Mouse (Mus musculus): Measurements from ENCODE around the gene Ntn1. TPM values are rescaled to one million over a fixed set of nuclear protein-coding genes. Genes with fewer than 3 reads are reported as not detected.

Ntn1 gene
- total RNA-seq, 2 experiments from 2014 or later: not detected

DNA sequence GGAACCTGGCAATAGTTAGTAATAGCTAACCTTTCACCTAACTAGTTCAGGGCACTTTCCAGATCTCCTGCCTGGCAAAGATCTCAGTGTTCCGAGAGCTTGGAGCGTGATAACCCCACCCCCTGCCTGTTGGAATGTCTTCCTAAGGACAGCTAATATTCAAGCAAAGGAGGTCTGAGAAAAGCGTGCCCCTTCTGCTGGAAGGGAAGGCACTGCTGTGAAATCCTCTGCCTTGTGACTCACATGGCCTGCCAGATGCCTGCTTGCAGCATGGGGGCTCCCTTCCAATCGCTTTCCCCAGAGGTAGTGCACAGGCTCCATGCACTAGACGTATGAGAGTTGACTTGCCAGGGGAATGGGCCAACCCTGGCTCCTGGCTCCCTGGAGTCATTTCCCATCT, 113.3 kb downstream of the Ntn1 start:
- ATAC-seq (replicated peaks; ENCODE audit: low FRiP score, low TSS enrichment, poor library complexity, severe bottlenecking): no peak

DNA sequence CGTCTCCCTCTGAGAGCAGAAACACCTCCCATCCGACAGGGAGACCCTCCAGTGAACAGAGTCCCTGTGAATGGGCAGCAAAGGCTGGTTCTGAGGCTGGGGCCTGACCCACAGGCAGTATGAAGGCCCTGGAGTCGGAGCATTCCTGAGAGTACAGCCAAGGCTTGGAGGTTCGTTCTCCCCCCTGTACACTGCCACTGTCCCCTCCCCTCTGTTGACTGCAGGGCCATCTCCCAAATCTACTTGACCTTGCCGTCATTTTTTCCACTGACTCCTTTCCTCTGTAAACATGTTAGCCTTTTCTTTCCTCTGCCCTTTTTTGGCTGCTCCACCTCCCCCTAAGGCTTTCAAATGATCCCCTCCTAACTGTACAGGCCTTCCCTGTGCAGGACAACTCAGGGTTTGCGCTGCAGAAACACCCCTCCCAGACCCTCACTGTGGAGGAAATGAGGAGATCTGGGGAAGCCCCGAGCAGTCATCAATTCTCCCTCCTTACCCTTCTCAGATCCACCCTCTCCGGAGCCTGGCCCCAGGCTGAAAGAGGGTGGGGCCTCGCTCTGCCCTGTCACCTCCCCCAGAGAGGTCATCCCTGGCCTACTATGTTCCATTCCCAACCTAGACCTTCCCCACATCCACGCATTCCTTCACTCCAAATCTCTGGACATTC, 114.3 kb downstream of the Ntn1 start:
- no peak for ATAC-seq (replicated peaks; ENCODE audit: low FRiP score, low TSS enrichment, poor library complexity, severe bottlenecking)

DNA sequence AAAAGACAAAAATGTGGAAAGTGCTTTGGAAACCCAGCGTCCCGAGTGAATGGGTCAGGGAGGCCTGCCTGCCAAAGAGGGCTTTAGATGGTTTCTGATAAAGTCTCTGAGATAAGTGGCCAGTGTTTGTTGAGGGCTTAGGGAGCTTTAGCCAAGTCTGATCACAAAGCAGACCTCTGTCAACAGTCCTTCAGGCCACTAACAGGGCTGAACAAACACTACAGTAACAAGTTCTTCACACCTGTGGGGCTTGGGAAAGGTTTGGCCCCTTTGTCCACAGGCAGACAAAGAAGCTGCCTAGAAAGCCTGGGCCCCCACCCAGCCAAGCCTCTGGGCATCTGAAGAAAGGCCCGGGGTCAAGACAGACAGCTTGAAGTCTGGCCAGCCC, 114.9 kb downstream of the Ntn1 start:
- no peak for ATAC-seq (replicated peaks; ENCODE audit: low FRiP score, low TSS enrichment, poor library complexity, severe bottlenecking)

DNA sequence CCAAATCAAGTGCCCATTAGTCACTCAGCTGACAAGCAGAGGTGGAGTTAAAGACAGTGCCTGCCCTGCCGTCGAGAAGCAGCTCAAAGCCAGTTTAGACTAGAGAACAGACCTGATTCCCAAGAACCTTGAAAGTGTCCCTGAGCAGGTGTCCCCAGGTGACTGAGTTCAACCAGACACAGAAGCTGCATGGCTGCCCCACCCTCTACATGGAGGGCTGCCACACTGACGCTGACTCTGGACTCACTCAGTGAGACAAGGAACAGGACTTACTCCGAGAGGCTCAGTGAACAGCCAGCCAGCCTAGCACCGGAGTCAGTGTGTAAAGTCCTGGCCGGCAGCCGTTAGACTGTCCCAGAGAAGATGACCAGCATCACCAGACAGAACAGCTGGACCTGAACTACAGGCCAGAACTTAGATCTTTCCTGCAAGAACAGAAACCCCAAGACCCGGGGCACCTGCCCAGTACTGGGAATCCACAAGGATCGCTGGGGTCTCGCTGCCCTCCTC, 120.6 kb downstream of the Ntn1 start:
- ATAC-seq (replicated peaks; ENCODE audit: low FRiP score, low TSS enrichment, poor library complexity, severe bottlenecking): no peak

DNA sequence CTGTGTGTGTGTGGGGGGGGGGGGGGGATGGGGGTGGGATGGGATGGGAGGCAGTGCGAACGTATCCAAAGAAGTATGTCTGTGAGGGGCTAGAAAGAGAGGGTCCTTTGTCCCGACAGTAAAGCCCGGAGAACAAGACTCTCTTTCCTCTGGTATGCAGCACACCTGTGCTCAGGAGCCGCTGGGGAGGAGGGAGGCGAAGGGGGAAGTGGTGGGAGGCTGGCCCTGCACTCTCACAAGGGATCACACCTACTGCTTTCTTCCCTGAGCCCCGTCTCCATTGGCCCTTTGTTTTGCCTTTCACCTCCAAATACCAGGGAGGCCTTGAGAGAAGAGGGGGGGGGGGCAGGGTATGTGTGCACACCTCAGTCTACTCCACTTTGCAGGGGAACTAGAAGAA, 123.7 kb downstream of the Ntn1 start:
- ATAC-seq (replicated peaks; ENCODE audit: low FRiP score, low TSS enrichment, poor library complexity, severe bottlenecking): no peak

DNA sequence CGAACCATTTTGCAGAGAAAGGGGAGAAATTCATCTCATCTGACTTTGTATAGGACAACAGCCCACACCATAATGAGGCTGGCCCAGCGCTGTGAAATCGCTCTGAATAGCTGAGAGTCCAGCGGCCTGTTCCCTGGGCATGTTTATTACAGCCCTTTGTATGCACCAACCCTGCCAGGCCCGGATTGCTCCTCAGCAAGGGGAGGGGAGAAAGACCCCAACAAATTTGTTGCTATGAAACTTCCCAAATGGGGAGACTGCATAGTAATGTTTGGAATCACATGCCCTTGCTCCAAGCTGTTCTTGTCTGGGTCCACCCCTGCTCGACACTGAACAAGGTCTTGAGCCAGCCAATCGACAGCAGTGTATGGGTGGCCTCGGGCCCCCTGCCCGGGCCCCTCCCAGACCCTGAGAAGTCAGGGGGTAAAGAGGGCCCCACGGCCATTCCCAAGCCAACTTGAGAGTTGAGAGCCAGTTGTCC, 126.3 kb downstream of the Ntn1 start:
- no peak for ATAC-seq (replicated peaks; ENCODE audit: low FRiP score, low TSS enrichment, poor library complexity, severe bottlenecking)

DNA sequence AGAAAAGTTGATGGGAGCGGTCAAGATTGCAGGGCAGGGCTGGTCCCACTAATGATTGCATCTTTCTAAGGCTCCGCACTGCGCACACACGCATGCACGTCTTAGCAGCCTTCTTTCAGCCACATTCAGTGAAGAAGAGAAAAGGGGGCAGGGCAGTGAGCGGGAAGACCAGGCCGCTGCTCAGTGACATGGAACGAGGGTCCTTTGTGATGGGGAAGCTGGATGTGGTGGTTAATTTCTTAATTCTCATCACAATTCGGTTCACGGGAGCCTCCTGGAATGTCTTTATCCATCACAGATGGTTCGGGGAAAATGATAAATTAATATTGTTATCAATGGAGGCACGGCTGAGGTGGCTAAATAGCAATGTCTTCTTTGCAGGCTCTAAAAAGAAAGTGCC, 126.8 kb downstream of the Ntn1 start:
- ATAC-seq (replicated peaks; ENCODE audit: low FRiP score, low TSS enrichment, poor library complexity, severe bottlenecking): no peak

DNA sequence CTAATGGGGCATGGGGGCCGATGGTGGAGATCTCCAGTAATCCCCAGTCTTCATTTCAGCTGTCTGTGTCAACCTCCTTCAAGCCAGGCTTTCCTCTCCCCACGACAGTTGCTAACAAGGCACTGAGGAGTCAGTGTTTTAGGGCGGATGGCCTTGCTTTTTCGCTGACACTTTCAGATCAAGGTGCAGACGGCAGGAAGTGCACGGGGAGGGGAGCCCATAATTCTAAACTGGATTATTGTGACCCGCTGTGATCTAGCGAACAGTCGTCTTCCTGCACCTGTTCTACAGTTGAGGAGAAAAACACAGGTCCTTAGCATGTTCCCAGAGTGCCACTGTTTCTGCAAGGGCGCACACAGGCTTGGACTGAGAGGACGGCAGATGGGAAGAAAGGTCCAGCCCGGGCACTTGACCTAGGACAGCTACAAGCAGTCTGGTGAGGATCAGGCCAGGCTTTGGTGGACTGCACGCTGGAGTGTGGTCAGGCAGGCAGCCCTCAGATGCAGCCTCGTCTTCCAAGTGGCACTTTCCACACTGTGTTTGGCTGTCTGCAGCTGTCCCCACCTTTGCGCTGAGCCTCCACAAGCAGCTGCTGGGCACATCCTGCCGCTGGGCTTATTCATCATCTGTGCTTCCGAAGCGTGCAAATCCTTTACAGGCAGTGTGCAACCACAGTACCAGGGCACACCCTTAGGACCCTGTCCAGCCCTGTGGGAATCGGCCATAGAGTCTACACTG, 129.7 kb downstream of the Ntn1 start:
- ATAC-seq (replicated peaks; ENCODE audit: low FRiP score, low TSS enrichment, poor library complexity, severe bottlenecking): no peak

DNA sequence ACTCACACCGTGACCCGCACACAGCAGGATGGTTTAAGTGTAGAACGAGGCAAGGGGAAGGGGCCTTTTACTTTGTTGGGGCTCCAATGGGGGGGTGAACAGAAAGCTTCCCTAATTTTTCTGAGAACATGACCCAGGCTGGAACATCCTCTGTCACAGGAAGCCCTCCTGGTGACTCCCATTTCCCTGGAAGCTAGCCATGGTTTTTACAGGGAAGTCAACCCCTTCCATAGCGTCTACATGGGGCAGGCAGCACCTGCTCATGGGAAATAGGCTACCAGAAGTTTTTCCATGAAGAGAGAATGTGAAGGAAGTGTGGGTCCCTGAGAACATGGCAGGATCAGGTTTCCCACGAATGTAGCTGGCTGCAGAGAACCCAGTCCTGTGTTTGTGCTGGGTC, 136.3 kb downstream of the Ntn1 start:
- no peak for ATAC-seq (replicated peaks; ENCODE audit: low FRiP score, low TSS enrichment, poor library complexity, severe bottlenecking)

DNA sequence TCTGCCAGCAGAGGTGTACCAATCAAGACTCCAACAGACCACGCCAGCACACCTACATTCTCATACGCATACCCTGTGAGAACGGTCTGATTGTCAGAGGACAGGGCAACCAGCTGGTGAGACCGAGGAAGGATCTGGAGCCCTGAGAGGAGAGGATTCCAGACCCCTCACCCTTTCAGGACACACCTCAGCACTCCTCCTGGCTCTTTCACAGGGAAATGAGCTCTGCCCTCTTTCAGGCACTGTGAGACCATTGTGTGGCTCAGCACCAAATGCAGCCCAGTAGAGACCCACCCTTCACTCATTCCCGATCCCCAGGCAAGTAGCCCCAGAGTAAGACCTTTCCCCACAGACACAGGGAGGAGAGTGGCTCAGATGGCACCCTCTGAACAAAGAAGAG, 137.5 kb downstream of the Ntn1 start:
- no peak for ATAC-seq (replicated peaks; ENCODE audit: low FRiP score, low TSS enrichment, poor library complexity, severe bottlenecking)

DNA sequence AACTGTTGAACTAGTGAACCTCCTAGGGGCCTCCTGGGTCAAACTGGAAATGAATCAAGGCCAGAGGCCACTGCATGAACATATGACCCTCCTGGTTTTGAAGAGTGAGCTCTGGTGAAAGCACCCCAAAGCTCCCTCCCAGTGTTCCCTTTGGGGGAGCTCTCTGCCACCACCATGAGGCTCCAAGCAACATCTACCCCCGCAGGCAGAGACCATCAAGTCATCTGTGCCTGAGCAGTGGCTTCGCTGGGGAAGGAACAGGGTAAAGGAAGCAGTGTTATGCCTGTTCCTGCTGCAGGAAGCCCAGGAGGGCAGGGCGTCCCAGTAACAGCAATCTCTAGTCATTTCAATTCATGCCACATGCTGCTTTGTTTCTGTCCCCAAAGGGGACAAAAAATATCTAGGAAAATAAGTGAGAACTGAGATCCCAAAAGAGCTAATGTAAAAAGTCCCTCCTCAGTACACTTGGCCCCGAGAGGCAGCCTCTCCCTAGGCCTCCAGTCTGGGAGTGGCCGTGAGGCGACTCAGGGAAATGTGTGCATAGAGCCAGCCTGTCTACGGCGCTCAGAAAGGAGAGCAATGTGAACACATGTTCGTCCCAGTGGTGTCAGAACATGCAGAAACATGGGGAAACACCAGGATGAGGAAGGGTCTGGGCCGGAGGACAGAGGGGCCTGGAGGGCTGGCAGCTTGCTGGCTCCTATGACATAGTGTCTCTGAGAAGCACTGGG, 139.3 kb downstream of the Ntn1 start:
- ATAC-seq (replicated peaks; ENCODE audit: low FRiP score, low TSS enrichment, poor library complexity, severe bottlenecking): no peak

DNA sequence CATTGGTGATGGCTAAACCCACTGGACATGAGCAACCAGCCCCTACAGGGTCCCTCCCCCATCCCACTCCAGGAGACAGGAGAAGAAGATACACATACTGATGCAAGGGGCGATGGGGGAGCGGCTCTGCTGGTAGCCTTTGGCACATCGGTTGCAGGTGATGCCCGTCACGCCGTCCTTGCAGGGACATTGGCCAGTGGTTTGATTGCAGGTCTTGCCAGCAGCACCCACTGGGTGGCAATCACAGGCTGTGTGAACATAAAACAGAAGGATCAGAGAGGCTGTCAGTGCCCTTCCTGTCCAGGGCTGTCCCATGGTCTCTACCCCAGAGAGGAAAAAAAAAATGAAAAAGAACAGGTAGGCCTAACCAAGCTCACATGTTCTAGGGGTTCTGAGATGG, 140.2 kb downstream of the Ntn1 start:
- ATAC-seq (replicated peaks; ENCODE audit: low FRiP score, low TSS enrichment, poor library complexity, severe bottlenecking): no peak

DNA sequence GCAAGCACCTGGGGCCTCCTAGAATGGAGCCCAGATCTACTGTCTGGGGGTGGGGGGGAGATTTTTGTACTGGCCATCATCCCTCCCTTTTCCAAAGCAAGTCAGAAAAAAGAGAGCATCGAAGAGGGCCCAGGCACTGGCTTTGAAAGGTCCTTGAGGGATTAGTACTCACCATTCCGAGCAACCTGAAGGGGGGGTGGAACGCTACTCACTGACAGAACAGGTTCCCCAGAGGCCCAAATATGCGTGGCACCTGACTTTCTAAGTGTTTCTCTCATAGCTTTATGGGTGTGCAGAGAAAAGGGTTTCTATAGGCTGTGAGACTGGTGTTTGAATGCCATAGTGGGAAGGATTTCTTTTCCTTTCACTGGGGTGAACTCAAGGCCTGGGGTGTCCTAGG, 142.1 kb downstream of the Ntn1 start:
- no peak for ATAC-seq (replicated peaks; ENCODE audit: low FRiP score, low TSS enrichment, poor library complexity, severe bottlenecking)

DNA sequence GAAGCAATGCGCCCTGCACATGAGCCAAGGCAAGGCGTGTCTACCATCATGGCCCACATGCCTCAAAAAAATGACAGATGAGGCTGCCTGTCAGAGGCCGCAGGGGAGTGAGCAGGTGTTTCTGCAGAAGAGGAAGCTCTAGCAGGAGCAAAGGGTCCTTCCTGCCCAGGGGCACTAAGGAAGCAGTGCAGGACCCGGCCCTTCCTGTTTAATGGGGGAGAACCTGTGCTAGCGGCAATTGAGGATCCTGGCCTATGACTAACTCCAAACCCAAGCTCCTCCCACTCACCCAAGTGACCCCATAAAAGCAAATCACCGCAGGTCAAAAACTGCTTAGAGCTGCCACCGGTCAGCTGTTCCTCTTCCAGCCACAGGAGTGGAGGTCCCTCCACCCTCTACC, 147.1 kb downstream of the Ntn1 start:
- no peak for ATAC-seq (replicated peaks; ENCODE audit: low FRiP score, low TSS enrichment, poor library complexity, severe bottlenecking)

DNA sequence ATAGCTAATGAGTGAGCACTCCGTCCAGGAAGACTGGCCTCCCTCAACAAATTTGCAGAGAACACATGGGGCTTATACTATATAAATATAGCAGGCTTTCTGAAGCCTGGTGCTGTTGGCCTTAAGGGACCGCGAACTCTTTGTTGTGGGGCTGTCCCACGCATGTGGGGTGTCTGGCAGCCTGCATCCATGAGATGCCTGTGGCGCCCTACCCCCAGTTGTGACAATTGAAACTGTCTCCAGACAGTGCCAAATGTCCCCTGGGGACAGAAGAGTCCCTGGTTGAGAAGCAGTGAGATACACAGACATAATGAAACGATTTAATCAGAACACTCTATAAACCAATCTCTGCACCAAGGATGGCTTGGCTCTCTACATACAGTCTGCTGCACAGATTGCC, 150.5 kb downstream of the Ntn1 start:
- ATAC-seq (replicated peaks; ENCODE audit: low FRiP score, low TSS enrichment, poor library complexity, severe bottlenecking): no peak

DNA sequence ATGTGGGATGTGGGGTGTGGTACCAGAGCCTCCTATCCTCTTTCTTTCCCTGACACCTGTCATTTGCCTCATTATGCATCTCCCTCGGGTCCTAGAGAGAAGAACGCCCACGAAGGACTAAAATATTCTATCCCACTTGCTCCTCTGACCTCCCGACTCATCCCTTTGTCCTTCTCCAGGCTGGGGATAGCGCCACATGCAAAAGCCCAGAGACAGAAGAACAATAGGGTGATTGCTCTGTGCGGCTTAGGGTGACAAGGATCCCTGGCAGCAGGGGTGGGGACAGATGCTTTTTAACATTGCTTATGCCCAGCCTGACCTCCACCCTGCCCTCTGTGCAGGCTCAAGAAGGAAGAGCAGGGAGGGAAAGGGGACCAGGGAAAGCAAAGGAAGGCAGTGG, 152.7 kb downstream of the Ntn1 start:
- no peak for ATAC-seq (replicated peaks; ENCODE audit: low FRiP score, low TSS enrichment, poor library complexity, severe bottlenecking)

DNA sequence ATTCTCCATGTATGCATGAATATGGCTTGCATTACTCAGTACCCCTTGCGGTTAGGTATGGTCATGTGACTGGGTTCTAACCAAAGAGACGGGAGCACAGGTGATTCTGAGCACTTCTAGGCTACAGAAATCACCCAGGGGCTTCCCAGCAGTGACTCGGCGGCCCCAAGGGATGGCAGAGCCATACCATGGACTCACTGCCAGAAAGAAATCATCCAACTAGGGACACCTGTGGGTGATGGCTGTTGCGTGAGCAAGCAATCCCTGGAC, 155.7 kb downstream of the Ntn1 start:
- no peak for ATAC-seq (replicated peaks; ENCODE audit: low FRiP score, low TSS enrichment, poor library complexity, severe bottlenecking)

DNA sequence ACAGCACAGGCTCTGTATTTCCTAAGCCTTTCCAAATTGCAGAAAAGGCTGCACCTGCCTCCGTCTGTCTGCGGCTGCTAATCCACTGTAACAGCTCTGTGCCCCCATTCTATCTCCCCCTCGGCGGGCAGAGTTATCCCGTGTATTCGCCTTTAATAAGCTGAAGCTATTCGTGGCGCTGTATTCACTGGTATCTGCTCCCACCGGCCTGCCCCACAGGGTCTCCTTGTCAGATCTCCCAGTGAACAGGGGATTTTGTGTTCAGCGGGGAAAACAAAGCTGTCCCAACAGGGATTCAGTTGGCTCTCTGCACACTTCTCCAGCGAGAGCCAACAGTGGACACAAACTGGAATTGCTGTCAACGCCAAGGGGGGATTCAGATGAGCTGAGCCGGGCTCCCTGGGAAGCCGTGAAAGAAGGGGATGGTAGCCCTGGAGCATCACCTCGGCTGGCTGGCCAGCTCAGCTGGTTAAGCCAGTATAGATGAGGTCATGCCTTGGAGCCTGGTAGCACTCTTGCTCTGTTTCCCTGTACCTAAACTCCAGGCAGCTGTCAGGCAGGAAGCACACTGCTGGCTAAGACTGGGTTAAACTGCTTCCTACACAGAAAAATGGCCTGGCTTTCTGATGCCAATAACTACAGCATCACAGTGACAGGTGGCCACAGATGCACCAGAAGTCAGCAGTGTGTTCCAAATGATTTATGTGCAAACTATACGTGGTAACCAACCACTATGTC, 156.2 kb downstream of the Ntn1 start:
- no peak for ATAC-seq (replicated peaks; ENCODE audit: low FRiP score, low TSS enrichment, poor library complexity, severe bottlenecking)

DNA sequence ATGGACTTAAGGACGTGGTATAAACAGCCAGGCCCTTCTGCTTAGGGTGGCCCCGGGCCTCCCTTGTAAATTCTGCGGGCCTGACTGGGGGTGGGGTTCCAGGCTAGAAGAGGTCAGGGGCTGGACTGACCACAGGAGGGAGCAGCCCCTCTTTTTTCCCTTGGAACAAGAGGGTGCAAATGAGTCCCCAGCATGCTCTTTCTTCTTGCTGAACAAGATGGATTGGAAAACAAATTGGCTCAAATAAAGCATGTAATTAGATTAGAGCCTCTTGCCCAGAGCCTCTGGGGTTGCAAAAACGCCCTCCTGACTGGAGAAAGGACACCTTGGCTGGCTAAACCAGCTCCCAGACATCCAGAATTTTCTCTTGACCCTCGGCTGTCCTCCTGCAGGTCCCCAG, 160.9 kb downstream of the Ntn1 start:
- no peak for ATAC-seq (replicated peaks; ENCODE audit: low FRiP score, low TSS enrichment, poor library complexity, severe bottlenecking)

DNA sequence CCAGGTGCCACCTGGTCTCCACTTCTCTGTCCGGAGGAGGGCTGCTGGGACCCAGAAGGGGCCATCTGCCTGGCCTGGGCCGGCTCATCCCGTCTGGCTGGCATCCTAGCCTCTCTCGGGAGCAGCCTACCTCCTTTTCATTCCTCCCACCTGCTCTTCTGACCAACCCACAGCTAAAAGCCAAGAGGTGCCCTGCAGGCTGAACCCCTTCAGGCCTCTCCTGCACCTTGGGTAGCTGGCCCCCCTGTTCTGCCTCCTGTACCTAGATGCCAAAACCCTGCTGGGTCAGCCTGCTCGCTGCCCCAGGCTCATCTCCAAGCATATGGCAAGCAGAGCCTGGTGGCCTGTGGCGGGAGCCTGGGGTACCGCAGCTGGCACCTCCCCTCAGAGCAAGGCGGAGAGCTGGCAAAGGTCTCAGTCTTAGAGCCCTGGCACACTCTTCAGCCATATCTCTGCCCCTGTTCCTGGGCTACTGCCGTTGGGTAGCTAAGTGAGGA, 167.1 kb downstream of the Ntn1 start:
- ATAC-seq (replicated peaks; ENCODE audit: low FRiP score, low TSS enrichment, poor library complexity, severe bottlenecking): no peak

All from megakaryocyte-erythroid progenitor cell, adult 5-6 weeks (primary cell).